Mouse (Mus musculus) stomach, postnatal 0 days (tissue): ENCODE measurements at regions not wholly inside any gene's neighbourhood (a gene's known extent, or its start where the extent isn't known, plus 50 kb on each side); places are given as distances from the start of the nearest gene placed in this dataset.

Experiments
- ATAC-seq: fragments of 200-750 bp; cut with Nextera tagmentation; 2 replicates; pipeline ENCODE4 v1.8.0; 2017; ENCODE audit not compliant: low FRiP score, low TSS enrichment
- DNase-seq: peaks from one replicate; pipeline ENCODE4 v3.0.0-alpha.2; 2016; ENCODE audit warnings: low spot score
- H3K27ac ChIP-seq: fragments of 300-500 bp; sonication (generic); replicated peaks from 2 replicates; pipeline ENCODE4 v1.5.1; 2014; ENCODE audit warnings: mild to moderate bottlenecking, control low read depth
- H3K27me3 ChIP-seq: fragments of 300-500 bp; sonication (generic); 2 replicates; pipeline ENCODE4 v1.6.1; 2014; ENCODE audit warnings: low read length; ENCODE audit not compliant: control insufficient read depth, insufficient read depth
- H3K36me3 ChIP-seq: fragments of 300-500 bp; sonication (generic); 2 replicates; pipeline ENCODE4 v1.6.1; 2014; ENCODE audit warnings: low read length, mixed read lengths; ENCODE audit not compliant: control insufficient read depth, insufficient read depth
- H3K4me1 ChIP-seq: fragments of 300-500 bp; sonication (generic); replicated peaks from 2 replicates; pipeline ENCODE4 v1.6.1; 2014; ENCODE audit warnings: antibody characterized with exemption; ENCODE audit not compliant: control insufficient read depth, insufficient read depth
- H3K4me2 ChIP-seq: fragments of 300-500 bp; sonication (generic); replicated peaks from 2 replicates; pipeline ENCODE4 v1.6.1; 2014; ENCODE audit warnings: low read depth, mild to moderate bottlenecking, control low read depth, moderate library complexity
- H3K4me3 ChIP-seq: fragments of 300-500 bp; sonication (generic); 2 replicates; pipeline ENCODE4 v1.5.1; 2014; ENCODE audit warnings: low read depth, low read length, control low read depth
- H3K9ac ChIP-seq: fragments of 300-500 bp; sonication (generic); 2 replicates; pipeline ENCODE4 v1.6.1; 2014; ENCODE audit warnings: mild to moderate bottlenecking, low read length, control low read depth, mixed read lengths
- H3K9me3 ChIP-seq: fragments of 300-500 bp; sonication (generic); 2 replicates; pipeline ENCODE4 v1.6.1; 2016; ENCODE audit warnings: low read length; ENCODE audit not compliant: control insufficient read depth
- CTCF ChIP-seq: IDR thresholded peaks from 2 replicates; pipeline ENCODE4 v1.5.1; 2016; ENCODE audit warnings: antibody characterized with exemption, low read depth, mild to moderate bottlenecking, moderate library complexity
- EP300 ChIP-seq: optimal IDR thresholded peaks from 2 replicates; pipeline ENCODE3; 2016; ENCODE audit warnings: antibody characterized with exemption
- WGBS: fragments of 180-500 bp; shearing (Covaris S2); extraction: QIAGEN DNeasy Blood & Tissue Kit; methylation state at CpG from one replicate; pipeline ENCODE4 v1.1.7; 2014; 5-methylcytosine and 5-hydroxymethylcytosine counted together

GRCm38 (mm10) chr3:52502223-52502622 is 234.1 kb downstream of the Foxo1 start:
- TF ChIP-seq CTCF (no peak), EP300 (no peak)
- H3K4me1 ChIP-seq: no peaks in the 10 kb centered on the region
- no peaks in the 10 kb centered on the region for H3K27me3 ChIP-seq
- WGBS: 19% methylated on average over 7 of the region's 7 CpGs
- DNase-seq (peak; percentile 36), ATAC-seq (peak; percentile 48)
- H3K4me2 ChIP-seq: no peak overlapping the region; the same call in 1 of the 2 replicates
- 0 out of 2 replicates have a peak, but pooled peaks cover under 1% of the 10 kb centered on the region for H3K9me3 ChIP-seq
- H3K27ac ChIP-seq: no peak overlapping the region
- no peak overlapping the region for H3K9ac ChIP-seq
- no peak overlapping the region for H3K4me3 ChIP-seq
- no peaks in the 10 kb centered on the region for H3K36me3 ChIP-seq

GRCm38 (mm10) chr3:52501614-52502013 is 233.5 kb downstream of the Foxo1 start:
- Histone ChIP-seq H3K4me3 (no peak overlapping the region), H3K9me3 (no peaks in the 10 kb centered on the region), H3K27ac (no peak overlapping the region), H3K4me2 (no peak overlapping the region), H3K4me1 (no peaks in the 10 kb centered on the region), H3K9ac (no peak overlapping the region), H3K36me3 (no peaks in the 10 kb centered on the region), H3K27me3 (no peaks in the 10 kb centered on the region)
- 85% methylated on average over 8 of the region's 8 CpGs for WGBS
- TF ChIP-seq CTCF (no peak), EP300 (no peak)
- ATAC-seq (no peak), DNase-seq (no peak)

- no peak overlapping the region for H3K27ac ChIP-seq
- 79% methylated on average over 6 of the region's 6 CpGs for WGBS
Observed at GRCm38 (mm10) chr3:52500026-52500425, 231.9 kb downstream of the Foxo1 start.

GRCm38 (mm10) chr3:52499581-52499980 is 231.4 kb downstream of the Foxo1 start:
- H3K36me3 ChIP-seq: no peaks in the 10 kb centered on the region
- TF ChIP-seq EP300 (no peak), CTCF (no peak)
- no peak overlapping the region for H3K4me3 ChIP-seq
- ATAC-seq: no peak
- no peak overlapping the region for H3K27ac ChIP-seq
- WGBS: 100% methylated on average over 1 of the region's 1 CpGs
- H3K4me2 ChIP-seq: no peak overlapping the region
- no peak overlapping the region for H3K9ac ChIP-seq
- DNase-seq: no peak
- no peaks in the 10 kb centered on the region for H3K27me3 ChIP-seq
- no peaks in the 10 kb centered on the region for H3K9me3 ChIP-seq
- H3K4me1 ChIP-seq: no peaks in the 10 kb centered on the region

More at GRCm38 (mm10) chr3:52500026-52500425, 231.9 kb downstream of the Foxo1 start:
- no peak overlapping the region for H3K4me2 ChIP-seq
- DNase-seq: no peak
- TF ChIP-seq CTCF (peak; percentile 32), EP300 (no peak)
- no peaks in the 10 kb centered on the region for H3K27me3 ChIP-seq
- no peaks in the 10 kb centered on the region for H3K9me3 ChIP-seq
- no peak for ATAC-seq
- no peak overlapping the region for H3K9ac ChIP-seq
- no peaks in the 10 kb centered on the region for H3K36me3 ChIP-seq
- no peak overlapping the region for H3K4me3 ChIP-seq
- H3K4me1 ChIP-seq: no peaks in the 10 kb centered on the region

DNA sequence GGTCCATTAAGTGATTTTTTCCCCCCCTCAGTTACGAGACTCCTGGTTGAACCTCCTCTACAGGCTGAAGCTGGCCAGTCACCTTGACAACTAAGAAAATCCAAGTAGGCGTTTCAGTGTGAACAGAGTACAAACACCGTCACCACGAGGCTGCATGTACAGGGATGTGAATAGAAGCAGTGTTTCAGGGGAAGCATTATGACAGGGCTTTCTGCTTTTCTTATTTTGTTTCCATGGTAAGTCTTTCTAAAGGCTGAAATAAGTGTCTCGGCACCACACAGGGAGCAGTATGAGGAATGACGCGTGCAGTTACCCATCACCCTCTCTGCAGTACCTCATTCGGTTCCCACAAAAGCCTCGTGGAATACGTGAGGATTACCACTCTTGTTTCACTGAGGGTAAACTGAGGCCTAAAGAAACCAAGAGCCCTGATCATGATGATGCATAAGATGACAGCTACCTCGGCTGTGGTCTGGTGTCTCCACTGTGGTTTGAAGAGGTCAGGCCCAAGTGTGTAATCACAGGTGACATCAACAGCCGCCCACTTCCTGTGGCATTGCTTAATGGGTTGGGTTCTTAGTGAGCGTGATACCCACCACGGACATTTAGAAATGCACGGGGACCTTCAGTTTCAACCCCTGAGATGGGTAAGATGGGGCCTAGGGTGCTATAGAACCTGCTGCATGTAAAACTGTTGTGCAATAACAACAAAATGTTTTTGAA is 230.5 kb downstream of the Foxo1 start:
- Histone ChIP-seq H3K4me1 (no peaks in the 10 kb centered on the region), H3K27me3 (no peaks in the 10 kb centered on the region), H3K4me2 (no peak overlapping the region), H3K9me3 (no peaks in the 10 kb centered on the region), H3K36me3 (no peaks in the 10 kb centered on the region), H3K9ac (no peak overlapping the region), H3K4me3 (no peak overlapping the region), H3K27ac (no peak overlapping the region)
- WGBS: 84% methylated on average over 15 of the region's 15 CpGs
- DNase-seq (no peak), ATAC-seq (no peak)
- TF ChIP-seq EP300 (no peak), CTCF (no peak)

DNA sequence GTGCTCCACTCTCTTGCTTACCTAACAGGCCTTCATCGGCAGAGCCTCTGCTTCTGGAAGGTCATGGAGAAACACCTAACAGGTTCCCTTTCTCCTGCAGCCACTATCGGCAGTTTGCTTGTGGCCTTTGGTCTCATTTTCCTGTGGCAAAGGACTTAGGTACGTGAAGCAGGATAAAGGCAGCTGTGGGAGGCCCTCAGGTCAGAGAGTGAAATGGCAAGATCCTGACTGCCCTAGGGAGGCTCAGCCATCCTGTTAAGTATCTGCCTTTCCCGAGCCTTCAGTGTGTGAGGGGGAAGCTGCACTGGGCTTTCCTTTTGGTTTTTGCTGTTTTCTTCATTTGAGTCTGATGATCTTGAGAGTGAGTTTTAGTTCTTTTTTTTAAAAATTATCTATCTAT is 228.8 kb downstream of the Foxo1 start:
- H3K27me3 ChIP-seq: no peaks in the 10 kb centered on the region
- DNase-seq: no peak
- no peaks in the 10 kb centered on the region for H3K36me3 ChIP-seq
- H3K4me1 ChIP-seq: no peaks in the 10 kb centered on the region
- 74% methylated on average over 4 of the region's 4 CpGs for WGBS
- no peak for ATAC-seq
- H3K9me3 ChIP-seq: no peaks in the 10 kb centered on the region
- H3K4me3 ChIP-seq: no peak overlapping the region
- no peak overlapping the region for H3K4me2 ChIP-seq
- H3K27ac ChIP-seq: no peak overlapping the region
- TF ChIP-seq CTCF (no peak), EP300 (no peak)
- H3K9ac ChIP-seq: no peak overlapping the region
